Mouse (Mus musculus): Measurements from ENCODE around the gene CN725425. TPM values are rescaled to one million over a fixed set of nuclear protein-coding genes. Genes with fewer than 3 reads are reported as not detected.

The CN725425 gene
- polyA plus RNA-seq (2016; fragmentation: Nextera tagmentation; extraction: Ambion mirVana) = not detected in 2 replicates

GRCm38 (mm10) chr15:91199256-91199905, at the start of gene CN725425:
CN725425 (plus strand) TSS chr15:91199494.
- no peaks in the 10 kb centered on the region for H3K4me1 ChIP-seq
- H3K36me3 ChIP-seq = no peaks in the 10 kb centered on the region
- no peak for ATAC-seq (ENCODE audit: insufficient number of reproducible peaks, insufficient read depth, low FRiP score, low TSS enrichment)
- H3K4me3 ChIP-seq = no peak within 1 kb of the TSS
- no peak within 1 kb of the TSS for H3K9ac ChIP-seq
- no peaks in the 10 kb centered on the region for H3K9me3 ChIP-seq
- 91% methylated on average over 30 of the region's 30 CpGs for WGBS
- H3K27ac ChIP-seq = no peak within 1 kb of the TSS
- H3K4me2 ChIP-seq (replicated peaks) = no peak within 1 kb of the TSS
- H3K27me3 ChIP-seq = no peaks in the 10 kb centered on the region

GRCm38 (mm10) chr15:91152592-91152991, 46.7 kb upstream of the CN725425 start:
- Histone ChIP-seq H3K4me2 (replicated peaks) (no peak overlapping the region), H3K27ac (no peak overlapping the region), H3K4me3 (no peak overlapping the region), H3K9me3 (no peaks in the 10 kb centered on the region), H3K4me1 (no peaks in the 10 kb centered on the region), H3K36me3 (0 out of 2 replicates have a peak, but pooled peaks cover 7% of the 10 kb centered on the region), H3K9ac (no peak overlapping the region), H3K27me3 (no peaks in the 10 kb centered on the region)
- no peak for ATAC-seq (ENCODE audit: insufficient number of reproducible peaks, insufficient read depth, low FRiP score, low TSS enrichment)
- 67% methylated on average over 1 of the region's 1 CpGs for WGBS

GRCm38 (mm10) chr15:91153311-91153710, 46.0 kb upstream of the CN725425 start:
- H3K27ac ChIP-seq = no peak overlapping the region

GRCm38 (mm10) chr15:91161153-91161552, 38.1 kb upstream of the CN725425 start:
- H3K9me3 ChIP-seq = no peaks in the 10 kb centered on the region
- no peaks in the 10 kb centered on the region for H3K27me3 ChIP-seq
- 90% methylated on average over 5 of the region's 5 CpGs for WGBS
- H3K4me1 ChIP-seq = no peaks in the 10 kb centered on the region
- ATAC-seq (ENCODE audit: insufficient number of reproducible peaks, insufficient read depth, low FRiP score, low TSS enrichment) = no peak
- H3K4me3 ChIP-seq = no peak overlapping the region
- no peak overlapping the region for H3K9ac ChIP-seq
- H3K4me2 ChIP-seq (replicated peaks) = no peak overlapping the region
- H3K27ac ChIP-seq = no peak overlapping the region
- H3K36me3 ChIP-seq = no peaks in the 10 kb centered on the region

More at GRCm38 (mm10) chr15:91153311-91153710, 46.0 kb upstream of the CN725425 start:
- H3K27me3 ChIP-seq = no peaks in the 10 kb centered on the region
- H3K9me3 ChIP-seq = no peaks in the 10 kb centered on the region
- WGBS = 60% methylated on average over 3 of the region's 3 CpGs
- no peaks in the 10 kb centered on the region for H3K4me1 ChIP-seq
- H3K4me3 ChIP-seq = no peak overlapping the region
- H3K4me2 ChIP-seq (replicated peaks) = no peak overlapping the region
- no peak for ATAC-seq (ENCODE audit: insufficient number of reproducible peaks, insufficient read depth, low FRiP score, low TSS enrichment)
- H3K36me3 ChIP-seq = 0 out of 2 replicates have a peak, but pooled peaks cover 7% of the 10 kb centered on the region
- no peak overlapping the region for H3K9ac ChIP-seq

- Histone ChIP-seq H3K27me3 (no peaks in the 10 kb centered on the region), H3K4me2 (replicated peaks) (no peak overlapping the region), H3K4me3 (no peak overlapping the region), H3K27ac (no peak overlapping the region), H3K36me3 (no peaks in the 10 kb centered on the region), H3K9ac (no peak overlapping the region), H3K9me3 (no peaks in the 10 kb centered on the region), H3K4me1 (no peaks in the 10 kb centered on the region)
- 85% methylated on average over 2 of the region's 2 CpGs for WGBS
- no peak for ATAC-seq (ENCODE audit: insufficient number of reproducible peaks, insufficient read depth, low FRiP score, low TSS enrichment)
Observed at GRCm38 (mm10) chr15:91163454-91163853, 35.8 kb upstream of the CN725425 start.

- Histone ChIP-seq H3K36me3 (no peaks in the 10 kb centered on the region), H3K4me2 (replicated peaks) (no peak overlapping the region), H3K27me3 (no peaks in the 10 kb centered on the region), H3K9me3 (no peaks in the 10 kb centered on the region), H3K4me1 (no peaks in the 10 kb centered on the region), H3K27ac (no peak overlapping the region), H3K4me3 (no peak overlapping the region), H3K9ac (no peak overlapping the region)
- 6% methylated on average over 5 of the region's 5 CpGs for WGBS
- ATAC-seq (ENCODE audit: insufficient number of reproducible peaks, insufficient read depth, low FRiP score, low TSS enrichment) = no peak
Observed at GRCm38 (mm10) chr15:91165021-91165420, 34.3 kb upstream of the CN725425 start.

- Histone ChIP-seq H3K9me3 (no peaks in the 10 kb centered on the region), H3K27me3 (no peaks in the 10 kb centered on the region), H3K36me3 (no peaks in the 10 kb centered on the region), H3K4me2 (replicated peaks) (no peak overlapping the region), H3K9ac (no peak overlapping the region), H3K4me3 (no peak overlapping the region), H3K27ac (no peak overlapping the region), H3K4me1 (peaks cover 12% of the 10 kb centered on the region)
- no peak for ATAC-seq (ENCODE audit: insufficient number of reproducible peaks, insufficient read depth, low FRiP score, low TSS enrichment)
- 82% methylated on average over 13 of the region's 13 CpGs for WGBS
Observed at GRCm38 (mm10) chr15:91167850-91168562, 31.3 kb upstream of the CN725425 start.

- no peaks in the 10 kb centered on the region for H3K9me3 ChIP-seq
- H3K9ac ChIP-seq = no peak overlapping the region
- H3K4me3 ChIP-seq = no peak overlapping the region
- peaks cover 12% of the 10 kb centered on the region for H3K4me1 ChIP-seq
- no peak for ATAC-seq (ENCODE audit: insufficient number of reproducible peaks, insufficient read depth, low FRiP score, low TSS enrichment)
- WGBS = 73% methylated on average over 9 of the region's 9 CpGs
- no peaks in the 10 kb centered on the region for H3K27me3 ChIP-seq
- H3K4me2 ChIP-seq (replicated peaks) = no peak overlapping the region
- H3K36me3 ChIP-seq = no peaks in the 10 kb centered on the region
- no peak overlapping the region for H3K27ac ChIP-seq
Observed at GRCm38 (mm10) chr15:91170602-91171328, 28.5 kb upstream of the CN725425 start.

- no peak overlapping the region for H3K4me2 ChIP-seq (replicated peaks)
- no peak for ATAC-seq (ENCODE audit: insufficient number of reproducible peaks, insufficient read depth, low FRiP score, low TSS enrichment)
- no peak overlapping the region for H3K9ac ChIP-seq
- no peaks in the 10 kb centered on the region for H3K9me3 ChIP-seq
- no peak overlapping the region for H3K4me3 ChIP-seq
- peak overlapping the region; percentile 41; the same call in 1 of the 2 replicates for H3K27ac ChIP-seq
- no peaks in the 10 kb centered on the region for H3K36me3 ChIP-seq
- H3K27me3 ChIP-seq = no peaks in the 10 kb centered on the region
- 61% methylated on average over 4 of the region's 4 CpGs for WGBS
- H3K4me1 ChIP-seq = peaks cover 12% of the 10 kb centered on the region
Observed at GRCm38 (mm10) chr15:91171332-91171731, 28.0 kb upstream of the CN725425 start.

GRCm38 (mm10) chr15:91172193-91172592, 27.1 kb upstream of the CN725425 start:
- H3K36me3 ChIP-seq = no peaks in the 10 kb centered on the region
- 33% methylated on average over 4 of the region's 4 CpGs for WGBS
- 0 out of 2 replicates have a peak overlapping the region, but pooled peaks have one; percentile 41 for H3K27ac ChIP-seq
- no peaks in the 10 kb centered on the region for H3K9me3 ChIP-seq
- no peak overlapping the region for H3K4me2 ChIP-seq (replicated peaks)
- H3K9ac ChIP-seq = no peak overlapping the region
- peaks cover 12% of the 10 kb centered on the region for H3K4me1 ChIP-seq
- no peak for ATAC-seq (ENCODE audit: insufficient number of reproducible peaks, insufficient read depth, low FRiP score, low TSS enrichment)
- no peaks in the 10 kb centered on the region for H3K27me3 ChIP-seq
- no peak overlapping the region for H3K4me3 ChIP-seq

GRCm38 (mm10) chr15:91178656-91179314, 20.5 kb upstream of the CN725425 start:
- Histone ChIP-seq H3K4me1 (no peaks in the 10 kb centered on the region), H3K27me3 (no peaks in the 10 kb centered on the region), H3K4me2 (replicated peaks) (no peak overlapping the region), H3K9me3 (no peaks in the 10 kb centered on the region), H3K36me3 (no peaks in the 10 kb centered on the region), H3K4me3 (no peak overlapping the region), H3K9ac (no peak overlapping the region), H3K27ac (no peak overlapping the region)
- WGBS = 71% methylated on average over 9 of the region's 9 CpGs
- ATAC-seq (ENCODE audit: insufficient number of reproducible peaks, insufficient read depth, low FRiP score, low TSS enrichment) = no peak
